Comparison of ENCODE assay signal across 11 mouse cellular contexts in genomic region chr8:46005596-46005995, GRCm38 (mm10). TPM values are rescaled to one million over a fixed set of nuclear protein-coding genes. Genes with fewer than 3 reads are reported as not detected.
DNase-seq lines count a peak whose midpoint lies in the region; ATAC-seq lines count a peak whose summit lies in the region.
"Had no signal": no experiment of that assay in that cellular context is flagged by ENCODE, and none has a peak within 500 bp of the region (broad histone marks: within the 10 kb centered on the region; RNA-seq: fewer than 3 reads in every experiment).

Ankrd37 (minus strand) TSS chr8:46005707.

- no peak within 1 kb of the TSS for H3K4me3 ChIP-seq in forebrain, embryonic 16.5 days (replicated peaks; ENCODE audit: low read length)
- no peak within 1 kb of the TSS for H3K4me3 ChIP-seq in midbrain, embryonic 10.5 days
- H3K4me3 ChIP-seq: liver, embryonic 13.5 days had no signal

- no peaks in the 10 kb centered on the region for H3K36me3 ChIP-seq in forebrain, embryonic 16.5 days (ENCODE audit: control insufficient read depth, insufficient read depth)
- no peaks in the 10 kb centered on the region for H3K36me3 ChIP-seq in midbrain, embryonic 10.5 days
- H3K36me3 ChIP-seq: liver, embryonic 13.5 days had no signal

- H3K9me3 ChIP-seq in forebrain, embryonic 16.5 days (ENCODE audit: control insufficient read depth, low read length), result no peaks in the 10 kb centered on the region
- H3K9me3 ChIP-seq in midbrain, embryonic 10.5 days (replicated peaks), result no peaks in the 10 kb centered on the region
- H3K9me3 ChIP-seq: liver, embryonic 13.5 days had no signal

- ATAC-seq in CD4-positive, CD25-positive, alpha-beta regulatory T cell, adult 4 months, result no peak
- ATAC-seq in forebrain, embryonic 16.5 days, result no peak

- H3K4me1 ChIP-seq in forebrain, embryonic 16.5 days (replicated peaks; ENCODE audit: control insufficient read depth, insufficient read depth, low read length), result no peaks in the 10 kb centered on the region; the same call in 1 of the 2 replicates
- H3K4me1 ChIP-seq in midbrain, embryonic 10.5 days, result peaks cover 3% of the 10 kb centered on the region

- no peak within 1 kb of the TSS for H3K4me2 ChIP-seq in forebrain, embryonic 16.5 days (ENCODE audit: low read length)
- H3K4me2 ChIP-seq: liver, embryonic 13.5 days had no signal

- H3K27ac ChIP-seq in forebrain, embryonic 16.5 days (ENCODE audit: low read length), result no peak within 1 kb of the TSS
- no peak within 1 kb of the TSS for H3K27ac ChIP-seq in midbrain, embryonic 10.5 days (replicated peaks)
- H3K27ac ChIP-seq: liver, embryonic 13.5 days had no signal

- H3K9ac ChIP-seq in forebrain, embryonic 16.5 days (replicated peaks; ENCODE audit: low read depth, low read length), result no peak within 1 kb of the TSS
- H3K9ac ChIP-seq: liver, embryonic 13.5 days had no signal

- no peaks in the 10 kb centered on the region for H3K27me3 ChIP-seq in forebrain, embryonic 16.5 days (replicated peaks; ENCODE audit: control insufficient read depth, insufficient read depth, low read length)
- H3K27me3 ChIP-seq in midbrain, embryonic 10.5 days (ENCODE audit: low read depth, poor library complexity, severe bottlenecking), result no peaks in the 10 kb centered on the region
- H3K27me3 ChIP-seq: liver, embryonic 13.5 days had no signal

- no peak for DNase-seq in frontal cortex, adult 2 months (ENCODE audit: extremely low spot score in 1 of 2, low spot score in 1 of 2)
- no peak for DNase-seq in frontal cortex, postnatal 14 days (ENCODE audit: low spot score in 2 of 2)
- no peak for DNase-seq in midbrain, embryonic 10.5 days (ENCODE audit: low spot score)
- no peak for DNase-seq in testis, postnatal 10 days (ENCODE audit: low spot score)
- no peak for DNase-seq in urinary bladder, adult 18-20 months (ENCODE audit: low spot score in 2 of 2)
- DNase-seq in right cerebral cortex, adult 2 months (ENCODE audit: low spot score in 2 of 2), result no peak
- DNase-seq: adrenal gland, postnatal 36 days; B cell, adult 2 months; liver, embryonic 13.5 days had no signal

- 80% methylated on average over 4 of the region's 4 CpGs for WGBS in forebrain, embryonic 16.5 days
- 73% methylated on average over 4 of the region's 4 CpGs for WGBS in midbrain, embryonic 10.5 days

RNA-seq across cellular contexts. Expression of gene Ankrd37, which starts in this region (rescaled TPM):
- 14.5 and 21.0 TPM in 2 replicates for polyA plus RNA-seq in frontal cortex, adult 2 months (2012; rRNA removed)
- 10 to 100 TPM; 13.0 to 15.2 TPM for polyA plus RNA-seq in CD4-positive, CD25-positive, alpha-beta regulatory T cell, adult 4 months (2017; shearing (Covaris generic))
- polyA plus RNA-seq in forebrain, embryonic 16.5 days (2015; fragmentation: Nextera tagmentation; extraction: Ambion mirVana), result 24.0 and 26.1 TPM in 2 replicates
- 21.1 and 23.2 TPM in 2 replicates for polyA plus RNA-seq in midbrain, embryonic 10.5 days (2016; fragmentation: Nextera tagmentation; extraction: Ambion mirVana)
